Mouse (Mus musculus): Measurements from ENCODE around the gene Fer1l4. TPM values are rescaled to one million over a fixed set of nuclear protein-coding genes. Genes with fewer than 3 reads are reported as not detected.

The Fer1l4 gene
- polyA plus RNA-seq (2012; rRNA removed), result 4.6 and 6.2 TPM in 2 replicates

GRCm38 (mm10) chr2:156052816-156053215 lies at the start of gene Fer1l4:
Fer1l4 (minus strand) TSS chr2:156052947.
- DNase-seq (ENCODE audit: low read depth), result no peak

GRCm38 (mm10) chr2:156091926-156092325 lies 39.2 kb upstream of the Fer1l4 start:
- DNase-seq (ENCODE audit: low read depth), result no peak

GRCm38 (mm10) chr2:156089799-156090198 lies 37.1 kb upstream of the Fer1l4 start:
- no peak for DNase-seq (ENCODE audit: low read depth)

GRCm38 (mm10) chr2:156087391-156088110 lies 34.8 kb upstream of the Fer1l4 start:
- no peak for DNase-seq (ENCODE audit: low read depth)

- no peak for DNase-seq (ENCODE audit: low read depth)
Measured at GRCm38 (mm10) chr2:156084541-156084940, 31.8 kb upstream of the Fer1l4 start.

- DNase-seq (ENCODE audit: low read depth), result no peak
Measured at GRCm38 (mm10) chr2:156080391-156080790, 27.6 kb upstream of the Fer1l4 start.

- no peak for DNase-seq (ENCODE audit: low read depth)
Measured at GRCm38 (mm10) chr2:156079674-156080073, 26.9 kb upstream of the Fer1l4 start.

- no peak for DNase-seq (ENCODE audit: low read depth)
Measured at GRCm38 (mm10) chr2:156079183-156079560, 26.4 kb upstream of the Fer1l4 start.

GRCm38 (mm10) chr2:156078421-156079182 lies 25.9 kb upstream of the Fer1l4 start:
- DNase-seq (ENCODE audit: low read depth), result no peak

- DNase-seq (ENCODE audit: low read depth), result no peak
Measured at GRCm38 (mm10) chr2:156077461-156077860, 24.7 kb upstream of the Fer1l4 start.

GRCm38 (mm10) chr2:156073725-156074124 lies 21.0 kb upstream of the Fer1l4 start:
- no peak for DNase-seq (ENCODE audit: low read depth)

- DNase-seq (ENCODE audit: low read depth), result no peak
Measured at GRCm38 (mm10) chr2:156071236-156071635, 18.5 kb upstream of the Fer1l4 start.

- DNase-seq (ENCODE audit: low read depth), result no peak
Measured at GRCm38 (mm10) chr2:156067916-156068315, 15.2 kb upstream of the Fer1l4 start.

GRCm38 (mm10) chr2:156066126-156066525 lies 13.4 kb upstream of the Fer1l4 start:
- no peak for DNase-seq (ENCODE audit: low read depth)

- DNase-seq (ENCODE audit: low read depth), result no peak
Measured at GRCm38 (mm10) chr2:156065099-156066041, 12.6 kb upstream of the Fer1l4 start, which contains the start of gene Spag4. Spag4 (plus strand) TSS chr2:156065175.

- no peak for DNase-seq (ENCODE audit: low read depth)
Measured at GRCm38 (mm10) chr2:156047929-156048328, 4.8 kb downstream of the Fer1l4 start.

- DNase-seq (ENCODE audit: low read depth), result no peak
Measured at GRCm38 (mm10) chr2:156042903-156043302, 9.8 kb downstream of the Fer1l4 start.

- DNase-seq (ENCODE audit: low read depth), result no peak
Measured at GRCm38 (mm10) chr2:156039390-156039789, 13.4 kb downstream of the Fer1l4 start.

- DNase-seq (ENCODE audit: low read depth), result no peak
Measured at GRCm38 (mm10) chr2:156025482-156025881, 27.3 kb downstream of the Fer1l4 start.

GRCm38 (mm10) chr2:156021765-156022164 lies 31.0 kb downstream of the Fer1l4 start:
- DNase-seq (ENCODE audit: low read depth), result no peak

- no peak for DNase-seq (ENCODE audit: low read depth)
Measured at GRCm38 (mm10) chr2:156021219-156021618, 31.5 kb downstream of the Fer1l4 start.

GRCm38 (mm10) chr2:156018106-156018505 lies 34.6 kb downstream of the Fer1l4 start:
- DNase-seq (ENCODE audit: low read depth), result no peak
